Mouse (Mus musculus) liver, embryonic 15.5 days (tissue): ENCODE measurements around the gene Mcm7. TPM values are rescaled to one million over a fixed set of nuclear protein-coding genes. Genes with fewer than 3 reads are reported as not detected.
A peak's percentile ranks its signal among the peaks of the same experiment; 100 is the strongest.
"Not testable (repeated sequence)": the region's sequence is repeated elsewhere in the genome, so short reads cannot be mapped to it uniquely, and the experiment has no call there.

ENCODE experiments used
- ATAC-seq: fragments of 200-750 bp; cut with Nextera tagmentation; 2 replicates; pipeline ENCODE4 v1.8.0; 2017; ENCODE audit warnings: moderate number of reproducible peaks, mild to moderate bottlenecking, moderate library complexity; ENCODE audit not compliant: insufficient read depth
- H3K27ac ChIP-seq: fragments of 300-500 bp; sonication (generic); replicated peaks from 2 replicates; pipeline ENCODE4 v1.5.1; 2015; ENCODE audit warnings: mild to moderate bottlenecking, inconsistent platforms
- H3K27me3 ChIP-seq: fragments of 300-500 bp; sonication (generic); 2 replicates; pipeline ENCODE4 v1.6.1; 2015; ENCODE audit warnings: mild to moderate bottlenecking, inconsistent platforms
- H3K36me3 ChIP-seq: fragments of 300-500 bp; sonication (generic); replicated peaks from 2 replicates; pipeline ENCODE4 v1.6.1; 2015; ENCODE audit warnings: moderate library complexity, mild to moderate bottlenecking, inconsistent platforms
- H3K4me1 ChIP-seq: fragments of 300-500 bp; sonication (generic); replicated peaks from 2 replicates; pipeline ENCODE4 v1.6.1; 2015; ENCODE audit warnings: inconsistent platforms
- H3K4me2 ChIP-seq: fragments of 300-500 bp; sonication (generic); 2 replicates; pipeline ENCODE4 v1.6.1; 2015; ENCODE audit warnings: moderate library complexity, mild to moderate bottlenecking, inconsistent platforms
- H3K4me3 ChIP-seq: fragments of 300-500 bp; sonication (generic); replicated peaks from 2 replicates; pipeline ENCODE4 v1.5.1; 2015; ENCODE audit warnings: mild to moderate bottlenecking, inconsistent platforms
- H3K9ac ChIP-seq: fragments of 300-500 bp; sonication (generic); 2 replicates; pipeline ENCODE4 v1.6.1; 2015; ENCODE audit warnings: moderate library complexity, mild to moderate bottlenecking, inconsistent platforms
- H3K9me3 ChIP-seq: fragments of 300-500 bp; sonication (generic); replicated peaks from 2 replicates; pipeline ENCODE4 v1.6.1; 2016; ENCODE audit warnings: inconsistent platforms
- WGBS: fragments of 180-500 bp; shearing (Covaris S2); methylation state at CpG from one replicate; pipeline ENCODE4 v1.1.7; 2015; ENCODE audit warnings: mixed read lengths; ENCODE audit not compliant: insufficient replicate concordance; 5-methylcytosine and 5-hydroxymethylcytosine counted together
- polyA plus RNA-seq: library from polyadenylated mRNA; unstranded; fragments of >200 nt; fragmentation: Nextera tagmentation; extraction: Ambion mirVana; gene quantifications from 2 replicates; pipeline ENCODE4 v1.2.1, GENCODE M21; 2015

The Mcm7 gene
- polyA plus RNA-seq = 174 and 176 TPM in 2 replicates

DNA sequence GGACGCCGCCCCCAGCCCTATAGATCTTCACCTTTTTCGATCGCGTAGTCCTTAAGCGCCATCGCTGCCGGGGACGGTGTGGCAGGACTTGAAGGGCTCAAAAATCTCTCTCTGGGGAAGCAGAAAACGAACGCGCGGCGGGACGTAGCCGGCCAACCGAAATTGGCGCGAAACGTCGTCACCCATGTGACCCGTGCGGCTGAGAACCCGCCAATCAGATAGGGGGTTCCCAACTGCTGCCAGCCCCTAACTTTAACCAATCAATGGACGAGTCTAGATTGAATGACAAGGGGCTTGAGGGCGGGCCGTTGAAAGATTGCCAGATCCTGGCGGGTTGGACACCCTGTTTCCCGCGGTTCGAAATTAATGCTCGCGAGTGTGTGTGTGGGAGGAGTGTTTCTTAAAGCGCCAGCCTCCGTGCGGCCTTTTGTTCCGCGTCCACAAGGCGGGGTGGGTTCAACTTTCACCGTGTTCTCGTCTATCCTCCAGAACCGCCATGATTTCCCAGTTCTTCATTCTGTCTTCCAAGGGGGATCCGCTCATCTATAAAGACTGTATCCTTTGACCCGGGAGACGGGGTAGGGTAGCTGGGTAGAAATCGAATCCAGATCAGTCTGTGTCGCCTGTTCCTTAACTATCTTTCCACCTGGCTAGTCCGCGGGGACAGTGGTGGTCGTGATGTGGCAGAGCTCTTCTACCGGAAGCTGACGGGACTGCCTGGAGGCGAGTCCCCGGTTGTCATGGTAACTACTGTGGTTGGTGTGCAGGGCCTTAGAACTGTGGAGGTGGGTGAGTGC lies at the start of gene Mcm7, which contains the start of gene Ap4m1:
Gene Mcm7 (minus strand): TSS at position 728 of the 797 bp plus-strand sequence.
Gene Ap4m1 (plus strand): TSS at position 308 of the 797 bp plus-strand sequence.
- under 1% methylated on average over 54 of the region's 54 CpGs for WGBS
- Histone ChIP-seq H3K4me3 (peak within 1 kb of the TSS; percentile 93), H3K4me2 (peak within 1 kb of the TSS; percentile 87), H3K9me3 (no peaks in the 10 kb centered on the region), H3K36me3 (peaks cover 65% of the 10 kb centered on the region), H3K27me3 (no peaks in the 10 kb centered on the region), H3K4me1 (peaks cover 49% of the 10 kb centered on the region), H3K27ac (peak within 1 kb of the TSS; percentile 96), H3K9ac (peak within 1 kb of the TSS; percentile 85)
- peak; percentile 86 for ATAC-seq

DNA sequence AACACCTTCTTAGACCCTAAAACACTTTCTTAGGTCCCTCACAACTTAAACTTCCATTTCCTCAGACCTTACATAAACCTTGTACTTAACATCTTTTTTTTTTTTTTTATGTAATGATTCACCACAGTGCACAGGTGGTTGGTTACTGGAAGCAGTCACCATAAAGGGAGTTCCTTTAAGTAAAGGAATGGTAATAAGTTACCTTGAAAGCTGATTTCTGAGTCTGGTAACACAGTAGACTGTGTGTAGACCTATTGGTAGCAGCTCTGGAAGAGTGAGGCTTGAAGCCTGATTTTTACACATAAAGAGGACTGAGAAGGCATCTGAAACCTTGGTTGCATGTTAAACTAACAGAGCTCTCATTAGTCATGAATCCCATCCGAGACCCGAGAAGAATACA lies 47.6 kb upstream of the Mcm7 start:
- WGBS = 41% methylated on average over 2 of the region's 2 CpGs
- Histone ChIP-seq H3K4me1 (no peaks in the 10 kb centered on the region), H3K27ac (no peak overlapping the region), H3K36me3 (no peaks in the 10 kb centered on the region), H3K27me3 (no peaks in the 10 kb centered on the region), H3K9me3 (no peaks in the 10 kb centered on the region), H3K9ac (no peak overlapping the region), H3K4me2 (no peak overlapping the region), H3K4me3 (no peak overlapping the region)
- ATAC-seq = no peak

DNA sequence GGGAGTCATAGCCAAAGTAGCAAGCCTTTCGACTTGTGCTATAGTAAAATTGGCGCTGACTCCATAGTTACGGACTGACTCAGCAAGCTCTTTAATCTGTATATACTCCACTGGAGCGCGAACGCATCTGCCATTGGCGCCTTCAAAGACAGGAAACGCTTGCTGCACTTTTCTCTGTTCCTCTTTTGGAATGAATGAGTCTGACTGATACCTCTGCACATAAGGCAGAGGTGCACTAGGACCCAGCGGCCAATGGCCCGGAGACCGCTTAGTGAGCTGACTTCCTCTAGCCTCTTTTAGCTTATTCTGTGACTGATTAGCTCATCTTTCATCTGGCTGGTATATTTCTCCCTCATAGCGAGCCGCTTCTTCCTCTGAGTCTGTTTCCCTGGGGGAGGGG lies 44.4 kb upstream of the Mcm7 start:
- WGBS = 84% methylated on average over 13 of the region's 13 CpGs
- not testable (repeated sequence) for H3K36me3 ChIP-seq, H3K9ac ChIP-seq, H3K27me3 ChIP-seq, ATAC-seq, H3K9me3 ChIP-seq, H3K4me2 ChIP-seq, H3K4me1 ChIP-seq, H3K4me3 ChIP-seq, H3K27ac ChIP-seq

DNA sequence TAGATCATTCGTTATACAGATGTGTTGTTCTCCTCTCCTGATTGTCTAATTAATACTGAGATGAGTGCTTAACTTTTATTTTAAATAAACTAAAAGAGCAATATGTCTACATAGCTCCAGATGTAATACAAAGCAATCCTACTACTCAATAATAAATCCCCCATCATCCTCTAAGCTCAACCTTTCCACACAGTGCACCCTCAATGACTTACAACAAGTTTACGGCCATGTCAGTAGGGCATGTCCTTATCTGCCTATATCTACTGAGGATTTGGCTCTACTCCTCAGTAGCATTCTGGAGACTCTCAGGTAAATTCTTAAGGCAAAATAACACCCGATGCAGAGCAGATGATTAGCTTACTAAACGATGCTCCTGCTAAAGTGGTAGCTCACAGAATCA lies 35.7 kb upstream of the Mcm7 start:
- H3K4me3 ChIP-seq = no peak overlapping the region
- no peak for ATAC-seq
- H3K36me3 ChIP-seq = no peaks in the 10 kb centered on the region
- H3K4me2 ChIP-seq = no peak overlapping the region
- H3K27ac ChIP-seq = no peak overlapping the region
- no peaks in the 10 kb centered on the region for H3K27me3 ChIP-seq
- H3K9ac ChIP-seq = no peak overlapping the region
- 54% methylated on average over 4 of the region's 4 CpGs for WGBS
- H3K4me1 ChIP-seq = no peaks in the 10 kb centered on the region
- 0 out of 2 replicates have a peak, but pooled peaks cover 3% of the 10 kb centered on the region for H3K9me3 ChIP-seq

DNA sequence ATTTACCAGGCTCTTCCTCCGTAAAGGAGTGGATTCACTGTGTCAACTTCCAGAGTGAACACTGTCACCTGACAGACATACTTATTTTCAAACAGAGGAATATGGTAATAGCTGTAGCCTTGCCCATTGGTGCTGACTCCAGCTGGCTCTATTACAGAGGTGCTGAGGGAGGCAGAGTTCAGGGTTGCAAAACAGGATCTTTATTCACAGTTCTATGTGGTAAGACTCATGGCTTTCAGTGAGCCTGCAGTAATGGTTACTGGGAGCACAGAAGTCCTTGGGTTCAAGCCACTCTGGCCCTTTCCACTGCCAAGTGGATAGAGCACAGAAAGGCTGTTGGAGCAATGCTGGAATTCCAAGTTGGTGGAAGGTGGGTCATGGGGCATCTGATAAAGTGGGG lies 35.0 kb upstream of the Mcm7 start:
- Histone ChIP-seq H3K27me3 (no peaks in the 10 kb centered on the region), H3K4me2 (no peak overlapping the region), H3K36me3 (no peaks in the 10 kb centered on the region), H3K4me3 (no peak overlapping the region), H3K27ac (no peak overlapping the region), H3K9ac (no peak overlapping the region), H3K9me3 (0 out of 2 replicates have a peak, but pooled peaks cover 3% of the 10 kb centered on the region), H3K4me1 (no peaks in the 10 kb centered on the region)
- 66% methylated on average over 1 of the region's 1 CpGs for WGBS
- no peak for ATAC-seq

DNA sequence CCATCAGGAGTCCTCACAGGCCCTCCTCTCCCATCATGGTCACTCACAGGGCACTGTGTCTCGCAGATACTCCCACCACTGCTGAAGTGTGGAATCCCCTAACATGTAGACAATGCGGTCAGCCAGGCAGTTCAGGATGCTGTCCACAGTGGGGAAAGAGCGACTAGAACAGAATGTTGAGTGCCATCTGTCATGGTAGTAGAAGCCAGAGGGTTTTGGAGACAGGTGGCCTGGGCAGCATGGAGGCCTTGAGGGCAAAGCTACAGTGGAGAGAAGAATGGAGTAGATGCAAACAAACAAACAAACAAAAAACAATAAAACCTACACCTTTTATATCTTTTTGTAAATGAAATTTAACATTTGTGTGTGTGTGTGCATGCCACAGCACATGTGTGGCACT lies 29.9 kb upstream of the Mcm7 start:
- Histone ChIP-seq H3K27me3 (no peaks in the 10 kb centered on the region), H3K36me3 (no peaks in the 10 kb centered on the region), H3K4me2 (no peak overlapping the region), H3K9ac (no peak overlapping the region), H3K4me1 (no peaks in the 10 kb centered on the region), H3K4me3 (no peak overlapping the region), H3K27ac (no peak overlapping the region), H3K9me3 (0 out of 2 replicates have a peak, but pooled peaks cover 3% of the 10 kb centered on the region)
- ATAC-seq = no peak
- WGBS = 61% methylated on average over 3 of the region's 3 CpGs

DNA sequence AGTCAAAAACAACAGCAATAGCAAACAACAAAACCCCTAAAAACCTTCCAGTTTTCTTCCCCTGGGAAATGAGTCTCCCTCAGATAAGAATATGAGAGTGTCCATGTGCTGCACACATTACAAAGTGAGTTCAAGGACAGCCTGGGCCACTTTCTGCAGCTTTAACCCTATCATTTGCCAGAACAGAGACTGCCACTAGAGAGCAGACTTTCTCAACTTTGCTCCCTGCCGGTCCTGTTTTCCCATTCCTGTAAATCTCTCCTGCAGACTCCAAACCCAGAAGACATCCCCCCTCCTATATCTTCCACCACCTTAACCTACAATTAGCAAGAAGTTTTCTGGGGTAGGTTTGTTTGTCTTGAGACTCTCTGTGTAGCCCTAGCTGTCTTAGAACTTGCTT lies 27.4 kb upstream of the Mcm7 start:
- no peak for ATAC-seq
- H3K27me3 ChIP-seq = no peaks in the 10 kb centered on the region
- no peak overlapping the region for H3K4me3 ChIP-seq
- WGBS = 5% methylated on average over 1 of the region's 1 CpGs
- H3K9ac ChIP-seq = no peak overlapping the region
- peaks cover 13% of the 10 kb centered on the region for H3K4me1 ChIP-seq
- no peak overlapping the region for H3K4me2 ChIP-seq
- H3K36me3 ChIP-seq = no peaks in the 10 kb centered on the region
- no peak overlapping the region for H3K27ac ChIP-seq
- H3K9me3 ChIP-seq = no peaks in the 10 kb centered on the region

DNA sequence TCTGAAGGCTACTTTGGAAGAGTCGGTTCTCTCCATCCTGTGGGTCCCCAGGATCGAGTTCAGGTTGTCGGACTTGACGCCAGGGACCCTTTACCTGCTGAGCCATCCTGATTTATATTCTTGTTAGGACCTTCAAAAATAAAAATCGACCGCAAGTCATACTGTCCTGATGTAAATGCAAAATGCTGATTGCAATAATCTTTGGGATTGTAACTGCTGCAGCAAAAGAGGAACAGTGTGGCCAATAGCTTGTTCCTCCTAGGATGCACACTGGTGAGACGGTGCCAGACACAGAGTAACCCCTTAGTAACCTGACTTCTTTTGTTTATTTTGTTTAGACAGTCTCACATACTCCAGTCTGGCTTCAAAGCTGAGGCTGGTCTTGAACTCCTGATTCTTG lies 23.2 kb upstream of the Mcm7 start:
- Histone ChIP-seq H3K9ac (peak overlapping the region; percentile 84; the same call in 1 of the 2 replicates), H3K27me3 (no peaks in the 10 kb centered on the region), H3K4me3 (peak overlapping the region; percentile 81; the same call in 1 of the 2 replicates), H3K36me3 (peaks cover 7% of the 10 kb centered on the region; the same call in 1 of the 2 replicates), H3K4me2 (peak overlapping the region; percentile 100), H3K27ac (0 out of 2 replicates have a peak overlapping the region, but pooled peaks have one; percentile 82), H3K4me1 (peaks cover 23% of the 10 kb centered on the region), H3K9me3 (no peaks in the 10 kb centered on the region)
- ATAC-seq = no peak
- 48% methylated on average over 7 of the region's 7 CpGs for WGBS

DNA sequence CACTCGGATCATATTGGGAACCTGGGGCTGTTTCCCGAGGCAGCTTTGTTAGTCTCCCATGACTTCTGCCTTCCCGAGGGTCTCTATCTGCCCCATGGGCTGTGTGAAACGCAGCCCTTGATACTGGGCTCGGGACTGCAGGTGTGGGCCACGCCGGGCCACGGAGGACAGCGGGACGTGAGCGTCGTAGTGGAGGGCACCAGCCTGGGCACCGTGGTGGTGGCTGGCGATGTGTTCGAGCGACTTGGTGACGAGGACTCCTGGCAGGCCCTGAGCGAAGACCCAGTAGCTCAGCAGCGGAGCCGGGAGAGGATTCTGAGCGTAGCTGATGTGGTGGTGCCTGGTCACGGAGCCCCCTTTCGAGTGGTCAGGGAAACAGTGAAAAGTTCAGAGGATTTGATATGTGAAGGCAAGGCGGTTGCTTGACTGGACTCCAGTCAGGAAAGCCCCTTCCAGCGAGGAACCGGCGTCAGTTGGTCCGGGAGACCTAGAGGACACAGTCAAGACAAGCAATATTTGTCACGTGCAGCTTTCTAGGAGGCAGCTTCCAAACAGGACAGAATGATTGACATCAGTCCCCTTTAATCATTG lies 22.6 kb upstream of the Mcm7 start:
- Histone ChIP-seq H3K4me3 (peak overlapping the region; percentile 81), H3K9ac (peak overlapping the region; percentile 84), H3K9me3 (no peaks in the 10 kb centered on the region), H3K36me3 (peaks cover 11% of the 10 kb centered on the region; the same call in 1 of the 2 replicates), H3K4me1 (peaks cover 23% of the 10 kb centered on the region), H3K27ac (peak overlapping the region; percentile 82), H3K4me2 (peak overlapping the region; percentile 100), H3K27me3 (no peaks in the 10 kb centered on the region)
- WGBS = 3% methylated on average over 29 of the region's 29 CpGs
- ATAC-seq = peak; percentile 37

DNA sequence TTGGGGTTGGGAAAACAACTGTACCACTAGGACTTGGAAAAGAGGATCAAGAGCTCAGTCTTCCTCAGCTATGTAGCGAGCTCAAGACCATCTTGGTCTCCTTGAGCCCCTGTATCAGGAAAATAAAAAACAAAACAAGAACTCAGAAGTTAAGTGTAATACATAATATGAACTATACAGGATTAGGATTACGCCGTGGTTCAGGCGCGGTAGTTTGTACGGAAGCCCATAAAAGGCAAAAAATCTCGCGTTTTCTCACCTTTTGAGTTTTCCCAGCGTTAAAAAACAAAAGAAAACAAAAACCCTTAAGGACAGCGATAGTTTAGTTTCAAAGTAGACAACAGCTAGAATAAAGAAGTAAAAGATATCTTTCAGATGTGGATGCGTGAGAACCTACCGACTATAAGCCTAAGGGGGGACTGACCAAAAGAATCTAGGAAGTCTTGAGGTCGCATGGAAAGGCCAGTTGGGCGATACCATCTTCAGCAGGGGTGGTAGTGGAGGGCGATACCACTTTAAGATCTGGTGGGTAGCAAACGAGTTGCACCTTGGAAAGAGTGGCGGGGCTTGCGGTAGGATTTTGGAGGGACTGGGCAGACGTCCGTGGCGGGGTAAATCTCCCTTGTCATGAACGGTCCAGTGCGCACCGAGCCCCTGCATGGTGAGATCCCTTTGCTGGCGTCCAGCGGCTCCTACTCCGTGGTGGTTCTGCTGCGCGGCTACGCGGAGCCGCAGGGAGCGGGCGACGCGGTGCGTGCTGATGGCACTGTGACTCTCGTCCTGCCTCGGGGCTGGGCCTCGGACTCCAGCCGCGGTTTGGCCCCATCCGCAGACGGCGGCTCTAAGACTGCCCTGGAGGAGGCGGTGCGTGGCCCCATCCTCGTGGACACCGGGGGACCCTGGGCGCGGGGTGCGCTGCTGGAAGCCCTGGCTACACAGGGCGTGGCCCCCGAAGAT lies 21.8 kb upstream of the Mcm7 start, which contains the start of gene Mblac1:
Gene Mblac1 (plus strand): TSS at position 544 of the 957 bp plus-strand sequence.
- peaks cover 23% of the 10 kb centered on the region for H3K4me1 ChIP-seq
- no peaks in the 10 kb centered on the region for H3K9me3 ChIP-seq
- H3K27me3 ChIP-seq = no peaks in the 10 kb centered on the region
- H3K4me2 ChIP-seq = peak within 1 kb of the TSS; percentile 100
- peaks cover 11% of the 10 kb centered on the region; the same call in 1 of the 2 replicates for H3K36me3 ChIP-seq
- peak; percentile 82 for ATAC-seq
- peak within 1 kb of the TSS; percentile 81 for H3K4me3 ChIP-seq
- H3K27ac ChIP-seq = peak within 1 kb of the TSS; percentile 82
- peak within 1 kb of the TSS; percentile 84 for H3K9ac ChIP-seq
- WGBS = 5% methylated on average over 54 of the region's 54 CpGs
